Mouse (Mus musculus): Measurements from ENCODE around the gene Plagl1.
A peak's percentile ranks its signal among the peaks of the same experiment; 100 is the strongest.

Plagl1 gene

DNA sequence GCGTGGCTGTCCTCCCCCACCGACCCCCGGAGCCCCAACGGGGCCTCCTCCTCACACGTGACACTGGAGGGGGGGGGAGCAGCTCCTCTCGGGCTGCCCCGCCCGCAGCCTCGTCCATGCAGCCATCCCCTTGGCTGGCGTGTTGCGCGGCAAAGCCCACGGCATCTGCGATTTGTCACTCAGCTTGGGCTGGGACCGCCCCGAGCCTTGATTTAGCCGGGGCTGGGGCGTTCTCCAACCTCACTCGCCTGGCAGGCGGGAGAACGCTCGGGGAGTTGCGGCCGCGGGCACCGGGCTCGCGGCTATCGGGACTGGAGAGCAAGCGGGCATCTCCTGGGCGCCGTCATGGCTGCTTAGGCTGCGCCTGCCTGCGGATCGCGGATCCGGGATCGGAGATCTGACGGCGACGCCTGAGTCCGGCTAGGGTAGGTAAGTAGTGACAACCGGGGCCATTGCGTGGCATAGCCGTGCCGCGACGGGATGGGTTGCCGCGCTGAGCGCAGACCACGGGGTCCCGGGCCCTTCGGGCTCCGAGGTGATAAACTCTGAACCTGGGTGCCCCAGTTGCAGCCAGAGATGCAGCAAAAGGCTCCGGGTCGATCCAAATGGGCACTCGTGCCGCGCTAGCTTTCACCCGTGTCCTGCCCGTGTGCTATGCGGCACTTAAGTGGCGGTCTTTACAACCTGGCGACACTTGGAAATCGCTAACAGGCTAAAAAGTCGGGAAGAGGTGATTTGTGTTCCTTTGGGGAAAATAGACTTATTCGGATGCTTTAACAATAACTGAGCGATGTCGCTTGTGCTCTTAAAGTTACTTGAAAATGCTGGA is 30.5 kb downstream of the Plagl1 start:
- peak; percentile 83 for DNase-seq (ENCODE audit: low spot score)

DNA sequence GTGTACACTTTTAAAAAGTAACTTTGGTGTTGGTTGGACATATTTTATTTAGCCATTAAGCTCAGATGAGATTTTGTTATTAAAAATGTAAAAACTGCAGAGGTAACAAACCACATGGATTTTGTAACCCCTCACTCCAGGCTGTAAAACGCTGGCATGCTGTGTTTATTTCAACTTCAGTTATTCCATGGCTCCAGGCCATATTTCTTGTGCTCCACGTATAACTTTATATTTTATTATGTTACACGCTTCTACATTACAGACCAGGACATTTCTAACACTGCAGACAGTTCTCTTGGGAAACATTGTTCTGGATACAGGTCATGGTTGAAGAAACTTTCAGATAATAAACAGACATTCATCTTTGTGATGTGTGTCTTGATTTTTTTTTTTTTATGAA is 32.7 kb downstream of the Plagl1 start:
- no peak for DNase-seq (ENCODE audit: low spot score)

DNA sequence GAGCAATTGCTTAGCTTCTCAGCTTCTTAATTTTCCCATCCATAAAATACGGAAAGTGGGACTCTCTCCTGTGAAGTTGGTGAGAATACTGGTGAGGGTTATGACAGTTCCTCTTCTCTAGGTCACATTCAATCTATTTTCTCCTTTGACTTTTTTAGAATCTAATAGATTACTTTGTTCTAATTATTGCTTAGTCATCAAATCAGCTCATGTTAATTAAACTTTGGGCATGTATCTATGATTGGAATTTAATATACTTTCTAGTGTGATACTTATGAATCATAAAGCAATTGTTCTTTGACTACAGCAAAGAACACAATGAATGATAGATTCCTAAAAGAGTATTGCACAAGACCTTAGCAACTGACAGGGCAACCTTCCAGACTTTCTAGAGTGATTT is 38.6 kb downstream of the Plagl1 start:
- DNase-seq (ENCODE audit: low spot score), result no peak

GRCm38 (mm10) chr10:13100061-13100648 is 39.9 kb downstream of the Plagl1 start:
- DNase-seq (ENCODE audit: low spot score), result no peak

DNA sequence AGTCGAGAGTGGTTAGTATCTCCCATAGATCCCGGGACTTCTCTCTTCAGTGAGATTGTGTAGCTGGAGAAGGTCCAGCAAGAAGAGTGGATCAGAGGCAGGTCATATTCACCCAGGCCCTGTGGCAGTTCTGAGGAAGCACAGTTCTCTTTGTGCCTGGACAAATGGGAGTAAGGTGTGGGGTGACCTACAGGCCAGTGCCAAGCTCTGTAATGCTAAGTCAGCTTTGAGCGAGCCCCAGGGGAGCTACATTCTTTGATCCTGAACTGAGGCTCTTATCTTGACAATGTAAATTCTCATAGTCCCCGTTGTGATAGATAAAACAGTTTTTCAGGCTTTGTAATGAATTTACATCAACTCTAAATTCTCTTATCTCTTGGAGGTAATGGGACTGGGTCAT is 42.1 kb downstream of the Plagl1 start:
- no peak for DNase-seq (ENCODE audit: low spot score)

DNA sequence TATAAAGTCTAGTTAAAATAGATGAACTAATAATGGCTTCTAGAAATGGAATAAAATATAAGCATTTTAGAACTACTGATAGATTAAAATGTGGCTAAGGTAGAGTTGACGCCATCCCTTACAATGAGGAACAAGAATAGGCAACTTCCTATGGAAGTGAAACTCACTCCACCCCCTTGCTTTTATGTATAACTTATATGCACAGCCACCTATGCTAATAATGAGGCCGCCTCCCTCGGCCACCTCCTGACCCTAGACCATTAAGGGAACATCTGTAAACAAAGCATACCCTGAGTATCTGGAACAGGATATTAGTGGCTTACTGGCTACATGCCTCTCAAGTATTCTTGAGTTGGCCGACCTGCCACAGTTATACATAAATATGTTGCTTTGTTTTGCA is 43.5 kb downstream of the Plagl1 start:
- no peak for DNase-seq (ENCODE audit: low spot score)

DNA sequence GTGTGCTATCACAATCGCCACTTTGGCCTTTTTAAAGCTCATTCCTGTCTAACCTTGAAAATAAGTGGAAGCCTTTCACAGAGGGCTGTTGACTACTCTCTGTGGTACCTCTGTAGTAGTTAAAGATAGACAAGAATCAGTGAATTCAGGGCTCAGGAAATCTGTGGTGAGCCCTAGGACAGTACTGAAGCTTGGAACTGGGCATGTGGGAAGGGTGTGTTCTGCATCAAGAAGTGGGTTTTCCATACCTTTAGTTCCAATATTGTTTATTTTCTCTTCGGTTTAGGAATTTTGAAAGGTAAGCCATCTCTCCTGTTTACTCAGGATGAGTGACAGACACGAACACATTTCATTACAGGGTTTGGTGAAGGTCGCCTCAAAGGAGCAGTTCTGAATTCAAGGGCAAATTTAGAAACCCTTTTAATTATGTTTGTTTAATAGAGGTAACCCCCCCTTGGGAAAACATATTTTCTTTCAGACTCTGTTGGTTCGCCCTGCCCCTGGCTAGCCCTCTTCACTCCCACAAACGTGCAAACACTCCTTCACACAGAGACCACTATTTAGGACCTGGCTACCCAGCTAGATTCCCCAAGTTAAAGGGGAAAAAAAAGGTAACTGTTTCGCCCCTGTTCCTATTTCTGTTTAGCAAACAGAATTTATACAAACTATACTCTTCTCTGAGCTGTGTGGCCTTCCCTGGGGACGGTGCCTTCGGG is 46.8 kb downstream of the Plagl1 start:
- no peak for DNase-seq (ENCODE audit: low spot score)

DNA sequence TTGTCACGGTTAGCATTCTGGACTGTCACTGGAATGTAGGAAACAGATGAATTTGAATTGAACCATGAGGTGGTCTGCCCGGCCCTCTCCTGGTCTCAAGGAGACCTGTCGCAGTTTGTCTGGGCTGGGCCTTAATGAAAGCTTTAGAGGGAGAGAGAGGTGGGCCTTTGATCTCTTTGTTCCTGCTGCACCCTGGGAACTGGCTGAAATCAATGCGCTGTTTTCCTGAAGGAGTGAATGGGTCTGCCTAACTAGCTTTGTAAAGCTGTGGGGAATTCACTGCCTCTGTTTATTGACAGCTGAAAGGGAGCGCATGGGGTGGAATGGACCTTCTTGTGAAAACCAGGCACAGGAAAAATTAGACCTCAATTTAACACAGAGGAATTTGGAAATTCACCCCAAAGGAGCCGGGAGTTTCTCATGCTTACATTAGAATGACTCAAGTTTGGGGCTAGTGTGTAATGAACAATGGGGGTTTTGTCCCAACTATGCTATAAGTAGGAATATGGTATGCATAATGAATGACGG is 47.8 kb downstream of the Plagl1 start:
- DNase-seq (ENCODE audit: low spot score), result peak; percentile 90

DNA sequence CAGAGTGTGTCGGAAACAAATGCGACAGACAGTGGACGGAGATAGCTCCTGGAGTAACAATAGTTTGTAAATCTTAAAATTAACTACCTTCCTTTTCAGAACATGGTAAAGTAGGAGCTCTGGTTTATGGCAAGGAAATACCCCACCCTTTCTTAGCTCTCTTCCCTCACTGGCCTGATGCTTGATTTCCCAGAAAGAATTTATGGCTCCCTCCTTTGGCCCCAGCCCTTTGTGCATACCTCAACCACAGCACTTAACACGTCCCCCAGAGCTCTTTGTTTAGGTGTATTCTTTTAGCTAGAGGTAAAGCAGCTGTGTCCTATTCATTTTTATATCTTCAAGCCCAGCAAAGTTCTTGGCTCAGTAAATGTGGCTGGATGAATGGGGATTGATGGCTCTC is 48.5 kb downstream of the Plagl1 start:
- peak; percentile 55 for DNase-seq (ENCODE audit: low spot score)

DNA sequence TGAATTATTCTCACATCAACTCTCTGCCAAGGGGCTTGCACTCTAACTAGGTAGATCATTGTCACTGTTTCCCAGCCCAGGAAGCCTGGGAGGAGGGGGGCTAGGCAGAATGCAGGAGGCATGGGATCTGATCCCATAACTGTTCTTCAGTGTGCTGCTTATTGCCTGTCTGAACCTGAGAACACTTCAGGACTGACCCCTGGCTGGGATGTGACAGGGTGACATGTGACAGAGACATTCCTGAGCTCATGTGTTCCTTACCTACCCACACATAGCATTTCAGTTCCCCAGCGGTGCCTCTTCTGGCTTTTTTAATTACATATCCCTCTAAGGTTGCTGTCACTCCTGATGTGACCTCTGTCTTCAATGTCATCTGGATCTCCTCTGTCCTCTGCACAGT is 49.5 kb downstream of the Plagl1 start:
- DNase-seq (ENCODE audit: low spot score), result no peak

- no peak for DNase-seq (ENCODE audit: low spot score)
These were observed 52.5 kb downstream of the Plagl1 start for GRCm38 (mm10) chr10:13112849-13113248.

DNA sequence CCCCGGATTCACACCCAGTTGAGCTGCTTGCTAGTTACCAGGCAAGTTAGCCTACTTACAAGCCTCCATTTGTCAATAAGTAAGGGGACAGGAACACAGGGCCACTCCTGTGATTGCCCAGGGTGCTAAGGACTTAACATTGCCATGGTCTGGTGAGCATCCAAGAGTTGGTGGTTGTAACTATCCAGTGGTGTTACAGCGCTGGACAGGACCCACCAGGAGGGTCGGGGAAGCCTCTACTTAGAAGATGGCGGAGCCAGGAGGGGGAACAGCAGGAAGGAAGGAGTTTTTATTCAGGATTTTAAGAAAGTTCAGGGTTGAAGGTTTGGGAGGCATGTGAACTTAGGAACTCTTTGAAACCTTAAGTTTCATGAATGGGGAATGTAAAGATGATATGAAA is 53.3 kb downstream of the Plagl1 start:
- DNase-seq (ENCODE audit: low spot score), result no peak

DNA sequence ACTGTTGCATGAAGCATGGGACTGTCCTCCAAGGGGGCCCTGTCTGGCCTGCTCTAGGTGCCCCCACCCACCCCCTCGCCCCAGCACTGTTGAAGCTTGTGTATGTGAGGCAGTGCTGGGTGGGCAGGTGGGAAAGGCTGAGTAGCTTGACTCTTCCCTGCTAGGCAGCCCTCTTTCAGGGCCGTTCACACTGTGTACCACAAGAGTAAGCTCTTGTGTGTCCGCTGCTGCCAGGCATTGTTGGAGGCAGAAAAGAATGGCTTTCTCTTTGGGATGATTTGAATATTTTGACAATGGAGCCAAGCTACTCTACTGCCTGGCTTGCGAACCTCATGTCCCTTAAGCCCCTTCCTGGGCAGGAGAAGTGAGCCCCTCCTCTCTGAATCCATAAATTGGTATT is 54.7 kb downstream of the Plagl1 start:
- DNase-seq (ENCODE audit: low spot score), result peak; percentile 74

DNA sequence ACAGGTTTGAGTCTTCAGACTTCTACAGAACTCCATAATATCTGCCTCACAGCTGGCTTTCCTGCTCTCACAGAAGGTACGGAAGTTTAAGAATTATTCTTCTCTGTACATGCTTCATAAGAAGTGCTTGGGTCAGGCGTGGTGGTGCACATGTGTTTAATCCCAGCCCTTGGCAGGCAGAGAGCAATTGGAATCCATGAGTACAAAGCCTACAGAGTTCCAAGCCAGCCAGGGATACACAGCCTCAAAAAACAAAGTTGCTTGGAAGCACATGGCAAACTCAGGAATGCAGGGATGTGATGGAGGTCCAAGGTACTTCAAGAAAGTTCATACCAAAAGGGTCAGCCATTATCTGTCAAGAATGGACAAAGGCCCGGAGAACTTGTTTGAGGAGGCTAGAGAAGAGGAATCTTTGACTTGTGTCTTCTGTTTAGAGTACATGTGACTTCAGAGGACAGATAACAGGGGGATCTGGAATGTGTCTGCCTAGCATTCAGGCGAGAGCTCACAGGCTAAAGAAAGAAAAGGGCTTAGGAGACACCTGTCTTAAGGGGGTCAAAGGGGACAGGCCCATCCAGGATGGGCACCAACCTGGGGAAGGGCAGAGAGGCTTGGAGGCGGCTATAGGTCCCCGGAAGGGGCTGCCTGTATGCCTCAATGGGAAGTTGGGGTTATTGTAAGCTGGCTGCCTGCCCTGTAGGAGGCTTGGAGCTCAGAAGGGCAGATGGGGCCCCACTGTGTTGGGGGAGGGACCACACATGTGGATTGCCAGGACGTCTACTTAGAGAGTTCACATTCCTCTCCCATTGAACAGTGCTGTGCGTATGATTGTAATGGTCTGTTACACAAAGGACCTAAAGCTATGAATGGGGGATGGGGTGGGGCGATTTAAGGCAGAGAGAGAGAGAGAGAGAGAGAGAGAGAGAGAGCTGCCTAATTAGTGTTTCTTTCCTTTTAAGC is 56.7 kb downstream of the Plagl1 start:
- peak; percentile 80 for DNase-seq (ENCODE audit: low spot score)

DNA sequence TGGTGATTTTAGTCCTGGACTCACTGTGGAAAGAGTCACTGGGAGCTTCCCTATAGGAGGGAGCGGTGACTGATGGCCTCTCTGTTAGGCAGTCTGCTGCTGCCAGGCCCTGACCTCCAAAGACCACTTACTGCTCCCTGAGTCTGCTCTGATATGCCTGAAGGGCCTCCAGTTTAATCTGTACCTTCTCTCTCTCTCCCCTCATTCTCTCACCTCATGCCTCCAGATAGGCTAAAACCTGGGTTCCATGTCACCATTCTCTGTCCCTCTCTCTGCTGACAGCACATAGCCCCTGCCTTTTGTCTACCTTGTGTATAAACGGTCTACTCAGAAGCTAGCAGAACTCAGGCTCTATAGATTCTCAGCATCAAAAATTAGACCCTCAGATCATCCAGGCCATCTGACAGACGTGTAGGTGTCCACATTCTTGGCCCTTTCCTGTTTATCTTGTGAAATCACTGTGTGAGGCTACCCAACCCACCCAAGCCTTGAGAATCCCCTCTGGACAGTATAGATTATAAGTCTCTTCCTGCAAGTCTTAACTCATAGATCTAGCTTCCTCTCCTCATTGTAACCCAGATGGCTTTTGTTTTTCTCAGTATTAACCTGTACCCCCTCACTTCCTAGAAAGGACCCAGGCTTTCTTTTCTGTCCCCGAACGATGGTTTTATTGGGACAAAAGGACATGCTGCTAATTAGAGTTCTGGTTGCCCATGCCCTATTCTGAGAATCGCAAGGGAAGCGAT is 57.9 kb downstream of the Plagl1 start:
- DNase-seq (ENCODE audit: low spot score), result peak; percentile 50

- peak; percentile 67 for DNase-seq (ENCODE audit: low spot score)
These were observed 58.4 kb downstream of the Plagl1 start for GRCm38 (mm10) chr10:13118770-13119102.

DNA sequence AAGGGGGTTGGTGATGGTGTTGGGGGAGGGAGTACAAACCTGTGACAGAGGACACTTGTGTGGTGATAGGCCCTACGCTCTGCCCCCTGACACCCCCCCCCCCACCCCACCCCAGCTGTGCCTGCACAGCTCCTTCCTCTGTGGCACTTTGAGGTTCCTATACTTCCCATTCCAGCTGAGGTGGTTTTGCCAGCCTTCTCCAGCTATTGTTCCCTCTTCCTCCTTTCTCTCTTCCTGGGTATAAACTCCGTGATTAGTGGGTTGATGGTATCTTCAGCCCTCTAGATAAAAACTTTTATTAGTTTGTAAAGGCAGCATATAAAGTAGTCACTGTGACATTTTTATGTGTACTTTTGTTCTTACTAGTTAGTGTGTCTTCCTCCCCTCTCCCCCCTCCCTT is 59.0 kb downstream of the Plagl1 start:
- DNase-seq (ENCODE audit: low spot score), result no peak

- DNase-seq (ENCODE audit: low spot score), result no peak
These were observed 65.5 kb downstream of the Plagl1 start for GRCm38 (mm10) chr10:13125811-13126210.

- DNase-seq (ENCODE audit: low spot score), result no peak
These were observed 67.0 kb downstream of the Plagl1 start for GRCm38 (mm10) chr10:13127335-13127734.

DNA sequence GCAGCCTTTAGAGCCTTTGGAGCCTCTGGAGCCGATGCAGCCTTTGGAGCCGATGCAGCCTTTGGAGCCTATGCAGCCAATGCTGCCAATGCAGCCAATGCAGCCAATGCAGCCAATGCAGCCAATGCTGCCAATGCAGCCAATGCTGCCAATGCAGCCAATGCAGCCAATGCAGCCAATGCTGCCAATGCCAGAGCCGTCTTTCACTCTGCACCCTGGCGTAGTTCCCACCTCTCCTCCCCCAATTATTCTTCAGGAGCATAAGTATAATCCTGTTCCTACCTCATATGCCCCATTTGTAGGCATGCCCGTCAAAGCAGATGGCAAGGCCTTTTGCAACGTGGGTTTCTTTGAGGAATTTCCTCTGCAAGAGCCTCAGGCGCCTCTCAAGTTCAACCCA is 67.6 kb downstream of the Plagl1 start:
- no peak for DNase-seq (ENCODE audit: low spot score)

DNA sequence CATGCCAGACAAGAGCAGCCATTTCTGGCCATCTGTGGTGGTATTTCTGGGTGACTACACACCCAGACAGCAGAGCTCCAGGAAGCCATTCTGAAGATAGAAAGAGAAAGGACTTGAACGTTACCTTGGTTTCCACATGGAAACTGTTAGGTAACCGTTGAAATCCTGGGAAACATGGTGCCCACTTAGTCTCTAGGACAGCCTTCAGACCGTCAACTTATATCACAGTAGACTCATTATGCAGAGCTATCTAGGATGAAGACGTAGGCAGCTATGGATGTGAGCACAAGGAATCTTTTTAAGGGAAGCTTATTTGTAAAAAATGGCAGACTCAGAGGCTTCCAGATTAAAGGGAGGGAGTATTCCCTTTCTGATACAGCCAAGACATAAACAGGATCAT is 73.5 kb downstream of the Plagl1 start:
- no peak for DNase-seq (ENCODE audit: low spot score)

Data from embryo, embryonic 10.5 days (tissue).